Mouse (Mus musculus): ENCODE results near the gene Aatf.
A peak's percentile ranks its signal among the peaks of the same experiment; 100 is the strongest.

Aatf gene

GRCm38 (mm10) chr11:84521751-84522299 is 8.5 kb upstream of the Aatf start:
- DNase-seq: peak in 1 of 2 experiments; percentile 12

GRCm38 (mm10) chr11:84521071-84521390 is 7.7 kb upstream of the Aatf start:
- no peak for DNase-seq

DNA sequence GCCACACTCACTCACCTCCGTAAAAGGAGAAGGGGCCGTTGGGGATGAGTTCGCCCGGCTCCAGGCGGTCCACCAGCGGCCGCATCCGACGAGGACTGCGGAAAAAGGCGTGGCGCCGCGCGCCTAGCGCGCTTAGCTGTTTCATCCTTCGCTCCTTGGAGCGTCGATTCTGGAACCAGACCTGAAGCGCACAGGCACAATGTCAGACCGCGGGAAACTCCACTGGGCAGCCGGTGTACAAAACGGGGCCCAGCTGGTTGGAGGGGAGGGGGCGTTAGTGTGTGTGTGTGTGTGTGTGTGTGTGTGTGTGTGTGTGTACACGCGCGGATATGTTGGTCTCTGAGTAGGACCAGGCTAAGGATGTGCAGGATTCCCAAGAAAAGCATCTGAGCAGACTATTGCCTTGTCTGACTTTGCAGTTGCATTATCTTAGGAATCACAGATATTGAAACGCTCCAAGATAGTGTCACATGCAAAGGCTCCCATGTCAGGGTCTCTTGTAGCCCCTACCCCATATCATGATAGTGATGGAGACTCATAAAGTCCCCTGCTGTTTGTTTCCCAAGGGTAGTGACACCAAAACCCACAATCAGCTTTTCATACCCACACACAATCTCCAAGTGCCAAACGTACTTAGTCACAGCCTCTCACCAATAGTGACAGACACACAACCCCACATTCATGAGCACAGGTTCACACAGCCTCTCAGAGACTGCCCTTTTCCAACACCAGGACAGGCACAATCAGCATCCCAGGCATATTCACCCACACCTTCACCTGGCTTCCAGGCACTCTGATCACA is 7.1 kb upstream of the Aatf start:
- no peak for DNase-seq

- peak in 1 of 2 experiments; percentile 27 for DNase-seq
Measured at GRCm38 (mm10) chr11:84519576-84520268, 6.4 kb upstream of the Aatf start.

DNA sequence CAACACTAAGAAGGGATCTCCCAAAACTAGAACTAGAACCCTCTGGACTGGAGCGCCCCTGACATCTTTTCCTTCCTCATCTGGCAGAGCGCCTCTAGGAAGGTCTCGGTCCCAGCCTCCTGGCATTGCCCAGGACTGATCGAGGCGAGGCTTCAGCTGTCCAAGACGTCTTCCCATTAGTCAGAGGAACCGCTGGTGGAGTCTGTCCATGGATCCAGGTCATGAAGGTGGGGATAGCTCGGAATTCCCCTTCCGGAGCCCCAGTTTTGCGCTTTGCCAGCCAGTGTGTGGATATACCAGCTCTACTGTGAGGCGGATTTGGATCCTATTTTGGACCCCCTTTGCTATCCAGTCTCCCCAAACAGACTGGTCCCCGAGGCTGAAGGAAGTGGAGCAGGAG is 5.7 kb upstream of the Aatf start:
- peak in 1 of 2 experiments; percentile 12 for DNase-seq

DNA sequence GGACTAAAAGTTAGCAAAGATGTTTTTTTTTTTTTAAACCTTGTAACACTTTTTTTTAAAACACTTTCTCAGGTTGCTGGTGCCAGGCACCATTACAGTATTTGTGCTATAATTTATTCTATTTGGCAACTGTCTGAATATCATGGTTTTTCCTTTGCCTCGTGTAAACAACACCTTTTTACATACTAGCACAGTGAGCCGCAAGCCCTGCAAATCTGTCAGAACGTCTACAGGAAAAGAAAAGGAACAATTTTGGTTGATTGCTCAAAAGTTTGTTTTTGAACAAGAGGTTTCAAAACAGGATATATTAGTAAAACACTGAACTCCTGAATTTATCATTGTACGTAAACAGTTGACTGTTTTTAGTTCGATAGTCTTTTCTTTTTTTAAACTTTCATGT is 4.9 kb upstream of the Aatf start:
- no peak for DNase-seq

DNA sequence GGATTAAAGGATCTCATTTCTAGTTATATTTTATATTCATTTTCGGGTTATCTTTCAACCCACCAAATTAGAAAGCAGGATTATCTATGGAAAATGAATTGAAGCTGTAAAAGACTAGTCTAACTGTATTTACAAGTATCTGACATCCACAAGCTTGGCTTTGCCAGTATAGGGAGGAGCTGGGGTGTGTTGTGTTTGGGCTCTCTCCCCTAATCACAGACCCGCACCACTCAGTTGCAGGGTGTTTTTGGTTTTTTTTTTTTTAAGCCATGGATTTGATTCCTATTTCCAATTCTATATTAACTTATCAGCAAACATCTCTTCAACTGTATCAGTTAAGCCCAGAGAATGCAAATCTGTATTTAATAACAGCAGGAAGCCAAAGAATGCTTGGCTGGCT is 4.1 kb upstream of the Aatf start:
- no peak for DNase-seq

- DNase-seq: no peak
Measured at GRCm38 (mm10) chr11:84516501-84517240, 3.3 kb upstream of the Aatf start.

- no peak for DNase-seq
Measured at GRCm38 (mm10) chr11:84512031-84512430, 1.3 kb downstream of the Aatf start.

DNA sequence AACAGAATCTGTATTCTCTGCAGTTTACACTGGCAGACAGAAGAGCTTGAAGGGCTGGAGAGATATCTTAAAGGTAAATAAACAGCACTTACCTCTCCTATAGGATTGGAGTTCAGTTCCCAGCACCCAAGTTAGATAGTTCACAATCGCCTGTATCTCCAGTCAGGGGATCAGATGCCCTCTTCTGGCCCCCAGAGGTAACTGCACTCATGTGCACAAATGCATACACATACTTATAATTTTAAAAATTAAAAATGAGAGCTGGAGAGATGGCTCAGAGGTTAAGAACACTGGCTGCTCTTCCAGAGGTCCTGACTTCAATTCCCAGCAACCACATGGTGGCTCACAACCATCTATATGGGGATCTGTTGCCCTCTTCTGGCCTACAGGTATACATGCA is 9.0 kb downstream of the Aatf start:
- DNase-seq: peak in 1 of 2 experiments; percentile 16

GRCm38 (mm10) chr11:84497944-84498343 is 15.4 kb downstream of the Aatf start:
- DNase-seq: peak; percentile 10 to 25

DNA sequence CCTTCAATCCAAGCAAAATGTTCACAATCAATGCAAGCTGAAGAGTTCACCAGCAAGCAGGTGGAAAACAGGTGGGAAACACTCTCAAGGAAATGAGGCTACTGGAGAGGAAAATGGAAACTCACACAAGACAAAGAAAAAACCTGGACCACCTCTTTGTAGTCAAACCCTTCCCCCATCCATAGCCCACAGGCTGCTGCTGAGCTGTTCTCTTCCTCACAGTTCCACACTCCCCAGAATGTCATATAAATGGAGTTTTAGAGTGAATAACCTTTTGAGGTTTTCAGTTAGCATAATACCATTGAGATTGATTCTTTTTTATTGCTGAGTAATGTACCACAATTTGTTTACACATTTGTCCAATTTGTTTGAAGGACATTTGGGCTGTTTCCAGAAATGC is 16.4 kb downstream of the Aatf start:
- no peak for DNase-seq

DNA sequence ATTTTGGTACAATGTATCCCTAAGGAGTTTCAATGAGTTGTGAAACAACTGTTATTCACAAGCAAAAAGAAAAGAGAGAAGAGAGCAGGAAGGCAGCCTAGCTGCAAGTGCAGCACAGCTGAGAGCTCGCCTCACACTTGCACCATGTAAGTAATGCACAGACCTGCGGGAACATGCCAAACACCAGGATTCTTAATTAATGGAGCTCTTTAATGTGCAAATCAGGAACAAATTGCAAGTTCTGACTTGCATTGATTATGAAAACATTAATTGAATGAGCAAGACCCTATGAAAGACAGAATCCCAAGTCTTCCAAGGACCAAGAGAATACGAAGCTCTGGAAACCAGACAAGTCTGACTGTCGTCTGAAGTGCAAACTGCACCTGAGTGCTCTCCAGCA is 17.5 kb downstream of the Aatf start:
- DNase-seq: no peak

DNA sequence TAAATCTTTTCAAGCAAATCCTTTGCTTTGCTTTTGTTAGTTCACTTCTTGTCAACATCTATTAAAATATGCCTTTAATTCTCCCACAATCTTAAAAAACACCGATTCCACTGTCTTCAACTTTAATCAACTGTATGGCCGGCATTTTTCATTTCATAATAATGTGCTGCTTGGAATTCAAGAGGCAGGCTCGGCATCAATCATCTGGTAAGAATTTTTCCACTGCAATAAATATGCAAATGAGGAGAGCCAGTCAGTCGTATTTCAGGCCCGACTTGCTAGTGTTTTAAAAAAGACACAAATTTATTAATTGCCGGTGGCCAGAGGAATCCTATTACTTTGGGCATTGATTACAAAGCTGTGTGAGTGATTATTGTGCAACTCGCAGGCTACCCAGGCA is 31.7 kb downstream of the Aatf start:
- no peak for DNase-seq

DNA sequence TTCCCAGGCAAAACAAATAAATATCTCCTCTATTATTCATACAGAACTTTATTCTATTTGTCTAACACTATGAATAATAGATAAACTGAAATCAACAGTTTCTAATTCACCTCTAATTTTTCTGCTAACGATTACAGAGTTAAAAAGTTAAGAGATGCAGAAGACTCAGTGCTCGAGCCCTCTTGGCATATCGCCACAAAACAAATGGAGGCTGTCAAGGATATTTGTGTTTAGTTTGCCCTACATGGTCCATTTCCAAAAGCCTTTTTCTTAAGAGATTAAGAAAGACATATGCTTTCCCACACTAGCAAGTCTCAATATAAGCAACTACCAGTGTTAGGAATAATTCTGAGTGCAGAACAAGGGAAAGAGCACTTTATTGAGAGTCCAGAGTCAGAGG is 32.9 kb downstream of the Aatf start:
- no peak for DNase-seq

DNA sequence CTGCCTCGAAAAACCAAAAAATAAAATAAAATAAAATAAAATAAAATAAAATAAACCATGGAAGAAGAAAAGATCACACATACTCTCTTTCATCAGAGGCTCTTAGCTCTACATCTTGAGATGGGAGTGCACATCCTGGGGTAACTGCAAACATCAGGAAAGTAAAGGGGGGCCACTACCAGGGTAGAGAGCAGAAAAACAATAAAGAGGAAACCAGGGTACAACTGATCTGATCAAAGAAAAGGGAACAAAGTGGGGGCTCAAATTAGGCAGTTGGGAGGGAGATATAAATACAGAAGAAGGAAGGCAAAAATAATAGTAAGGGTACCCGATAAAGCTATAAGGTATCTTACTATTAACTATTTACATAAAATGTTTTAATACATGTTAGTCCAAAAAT is 36.7 kb downstream of the Aatf start:
- DNase-seq: no peak

- no peak for DNase-seq
Measured at GRCm38 (mm10) chr11:84475991-84476390, 37.3 kb downstream of the Aatf start.

DNA sequence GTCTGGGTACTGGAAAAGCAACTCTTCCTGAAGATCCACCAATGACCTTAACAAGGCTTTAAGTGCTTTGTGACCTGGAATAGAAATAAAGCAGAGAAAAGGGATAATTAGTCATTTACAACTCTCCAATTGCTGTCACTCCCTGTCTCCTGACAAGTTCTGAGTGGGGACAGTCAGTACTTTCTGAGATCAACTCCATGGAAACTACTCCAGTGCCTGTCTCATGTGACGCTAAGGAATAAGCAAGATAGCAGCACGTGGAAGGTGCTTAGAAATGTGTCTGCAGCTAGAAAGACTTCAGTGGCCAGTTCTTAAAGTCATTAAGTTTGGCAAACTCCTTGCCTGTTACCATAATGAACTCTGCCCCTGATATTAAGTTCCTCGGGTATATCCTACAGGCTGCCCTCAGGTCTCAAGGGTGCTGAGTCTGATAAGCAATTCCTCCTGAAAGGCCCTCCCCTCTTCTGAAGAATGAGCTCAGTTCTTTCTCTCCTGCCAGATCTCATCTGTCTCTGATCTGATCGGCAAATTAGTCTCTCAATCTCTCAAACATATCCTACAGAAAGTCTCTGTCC is 40.1 kb downstream of the Aatf start:
- DNase-seq: no peak

- no peak for DNase-seq
Measured at GRCm38 (mm10) chr11:84464571-84464970, 48.8 kb downstream of the Aatf start.

GRCm38 (mm10) chr11:84453901-84454300 is 59.4 kb downstream of the Aatf start:
- no peak for DNase-seq

DNA sequence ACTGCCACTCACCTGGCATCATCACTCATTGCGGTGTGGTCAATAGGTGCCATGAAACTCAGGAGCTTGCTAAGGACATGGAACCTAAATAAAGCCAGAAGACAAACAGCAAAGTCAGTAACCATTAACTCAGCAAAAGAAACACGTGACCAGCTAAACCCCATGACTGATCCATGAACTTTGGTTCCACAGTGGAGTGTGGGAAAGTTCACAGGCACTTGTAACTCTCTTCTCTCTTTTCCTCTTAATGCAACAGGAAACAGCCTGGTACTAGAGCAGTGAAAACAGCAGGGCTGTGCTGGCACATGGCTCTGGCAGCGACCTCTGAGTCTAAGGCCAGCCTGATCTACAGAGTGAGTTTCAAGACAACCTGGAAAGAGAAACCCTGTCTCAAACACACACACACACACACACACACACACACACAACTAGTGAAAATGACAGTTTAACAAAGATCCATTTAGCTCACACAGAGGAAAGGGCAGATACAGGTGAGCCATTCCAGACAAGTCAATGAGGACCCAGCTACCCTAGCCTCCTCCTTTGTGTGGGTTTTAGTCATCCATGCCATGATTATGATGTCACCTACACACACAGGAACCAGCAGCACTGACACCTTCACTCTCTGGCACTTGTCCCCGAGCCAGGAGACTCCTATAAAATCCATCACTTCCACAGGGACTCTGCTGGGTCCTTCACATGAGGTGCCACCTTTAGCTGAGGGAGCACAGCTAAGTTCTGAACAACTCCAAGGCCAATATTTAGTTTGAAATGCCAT is 70.6 kb downstream of the Aatf start:
- no peak for DNase-seq

GRCm38 (mm10) chr11:84440402-84440801 is 72.9 kb downstream of the Aatf start:
- DNase-seq: no peak

Data from B cell, adult 2 months (primary cell).